Mouse (Mus musculus) hindbrain, embryonic 15.5 days (tissue): Measurements from ENCODE around the gene Ggt7. TPM values are rescaled to one million over a fixed set of nuclear protein-coding genes. Genes with fewer than 3 reads are reported as not detected.

Experiments
- ATAC-seq: fragments of 200-750 bp; cut with Nextera tagmentation; 2 replicates; pipeline ENCODE4 v1.8.0; 2017; ENCODE audit warnings: low read depth, moderate number of reproducible peaks, moderate TSS enrichment; ENCODE audit not compliant: low FRiP score
- H3K27ac ChIP-seq: fragments of 300-500 bp; sonication (generic); replicated peaks from 2 replicates; pipeline ENCODE4 v1.5.1; 2015; ENCODE audit warnings: mild to moderate bottlenecking, inconsistent platforms
- H3K27me3 ChIP-seq: fragments of 300-500 bp; sonication (generic); 2 replicates; pipeline ENCODE4 v1.6.1; 2015; ENCODE audit warnings: control low read depth, inconsistent platforms
- H3K36me3 ChIP-seq: fragments of 300-500 bp; sonication (generic); 2 replicates; pipeline ENCODE4 v1.6.1; 2015; ENCODE audit warnings: control low read depth, inconsistent platforms
- H3K4me1 ChIP-seq: fragments of 300-500 bp; sonication (generic); replicated peaks from 2 replicates; pipeline ENCODE4 v1.6.1; 2015; ENCODE audit warnings: control low read depth, inconsistent platforms
- H3K4me2 ChIP-seq: fragments of 300-500 bp; sonication (generic); 2 replicates; pipeline ENCODE4 v1.6.1; 2015; ENCODE audit warnings: moderate library complexity, mild to moderate bottlenecking, inconsistent platforms
- H3K4me3 ChIP-seq: fragments of 300-500 bp; sonication (generic); 2 replicates; pipeline ENCODE4 v1.5.1; 2015; ENCODE audit warnings: mild to moderate bottlenecking, inconsistent platforms
- H3K9ac ChIP-seq: fragments of 300-500 bp; sonication (generic); 2 replicates; pipeline ENCODE4 v1.6.1; 2015; ENCODE audit warnings: inconsistent platforms
- H3K9me3 ChIP-seq: fragments of 300-500 bp; sonication (generic); 2 replicates; pipeline ENCODE4 v1.6.1; 2016; ENCODE audit warnings: control low read depth, inconsistent platforms
- WGBS: fragments of 180-500 bp; shearing (Covaris S2); methylation state at CpG from one replicate; pipeline ENCODE4 v1.1.7; 2015; 5-methylcytosine and 5-hydroxymethylcytosine counted together
- polyA plus RNA-seq: library from polyadenylated mRNA; unstranded; fragments of >200 nt; fragmentation: Nextera tagmentation; extraction: Ambion mirVana; gene quantifications from 2 replicates; pipeline ENCODE4 v1.2.1, GENCODE M21; 2015

Ggt7 gene
- polyA plus RNA-seq, 1 experiment from 2014 or later: 80.8 TPM

DNA sequence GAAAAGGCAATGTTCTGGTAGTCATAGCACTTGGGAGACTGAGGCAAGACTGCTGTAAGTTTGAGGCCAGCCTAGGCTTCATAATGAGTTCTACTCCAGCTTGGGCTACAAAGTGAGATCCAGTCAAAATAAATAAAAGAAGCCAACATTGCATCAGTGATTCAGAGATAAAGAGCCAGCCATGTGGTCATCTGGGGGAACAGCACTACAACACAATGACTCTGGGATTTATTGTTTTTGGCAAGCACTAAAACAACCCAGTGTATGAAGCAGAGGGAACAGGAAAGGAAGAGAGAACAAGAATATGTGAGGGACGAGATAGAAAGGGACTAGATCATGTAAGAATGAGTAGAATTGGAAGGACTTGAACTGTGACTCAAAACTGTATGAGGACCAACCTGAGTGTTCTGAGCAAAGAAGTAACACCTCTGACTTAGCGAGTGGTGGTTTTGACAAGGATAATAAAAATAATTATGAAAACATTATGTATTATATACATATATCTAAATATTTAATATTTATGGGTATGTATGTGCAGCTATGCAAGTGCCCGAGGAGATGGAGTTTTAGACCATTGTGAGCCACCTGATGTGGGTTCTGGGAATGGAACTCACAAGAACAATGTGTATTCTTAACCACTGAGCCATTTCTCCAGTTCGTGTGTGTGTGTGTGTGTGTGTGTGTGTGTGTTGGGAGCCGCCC lies 19.9 kb upstream of the Ggt7 start:
- Histone ChIP-seq H3K9ac (no peak overlapping the region), H3K4me2 (no peak overlapping the region), H3K4me1 (no peaks in the 10 kb centered on the region), H3K36me3 (no peaks in the 10 kb centered on the region), H3K27me3 (no peaks in the 10 kb centered on the region), H3K27ac (no peak overlapping the region), H3K4me3 (no peak overlapping the region), H3K9me3 (no peaks in the 10 kb centered on the region)
- no peak for ATAC-seq
- 77% methylated on average over 5 of the region's 5 CpGs for WGBS

DNA sequence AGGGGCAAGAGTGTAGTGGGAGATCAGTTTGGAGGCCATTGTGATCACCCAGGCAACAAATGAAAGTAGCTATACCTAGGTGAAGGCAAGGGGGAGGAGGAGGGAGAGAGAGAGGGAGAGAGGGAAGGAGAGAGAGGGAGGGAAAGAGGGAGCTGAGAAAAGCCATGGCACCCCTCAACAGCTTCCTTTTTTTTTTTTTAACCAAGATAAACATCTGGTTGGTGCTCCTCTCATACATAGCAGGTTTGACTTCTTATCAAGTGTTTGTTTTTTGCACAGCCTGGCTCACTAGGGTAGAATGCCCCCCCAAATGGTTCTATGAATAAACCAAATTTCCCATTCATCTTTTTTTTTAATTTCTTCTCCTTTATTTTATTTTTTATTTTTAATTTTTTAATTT lies 18.3 kb upstream of the Ggt7 start:
- H3K27ac ChIP-seq: no peak overlapping the region
- H3K4me1 ChIP-seq: no peaks in the 10 kb centered on the region
- no peak overlapping the region for H3K4me3 ChIP-seq
- no peaks in the 10 kb centered on the region for H3K36me3 ChIP-seq
- ATAC-seq: no peak
- no peaks in the 10 kb centered on the region for H3K9me3 ChIP-seq
- H3K9ac ChIP-seq: no peak overlapping the region
- no peaks in the 10 kb centered on the region for H3K27me3 ChIP-seq
- no peak overlapping the region for H3K4me2 ChIP-seq

DNA sequence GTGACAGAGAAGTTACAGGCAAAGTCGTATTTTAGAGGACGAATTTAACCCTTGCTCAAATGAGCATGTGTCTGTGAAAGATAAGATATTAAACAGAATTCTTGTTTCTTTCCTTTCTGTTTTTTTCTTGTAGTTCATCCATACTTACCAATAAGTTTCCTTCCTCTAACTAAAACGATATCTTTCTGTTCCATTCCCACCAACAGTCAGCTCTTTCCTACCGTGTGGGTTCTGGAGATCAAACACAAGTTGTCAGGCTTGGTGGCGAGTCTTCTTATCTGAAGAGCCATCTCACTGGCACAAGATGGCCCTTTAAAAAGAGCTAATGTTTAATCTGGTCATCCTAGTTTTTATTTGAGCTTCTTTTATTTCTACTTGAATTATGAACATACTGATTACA lies 9.3 kb upstream of the Ggt7 start:
- no peaks in the 10 kb centered on the region for H3K27me3 ChIP-seq
- H3K27ac ChIP-seq: no peak overlapping the region
- H3K4me1 ChIP-seq: no peaks in the 10 kb centered on the region
- no peak overlapping the region for H3K9ac ChIP-seq
- H3K36me3 ChIP-seq: 0 out of 2 replicates have a peak, but pooled peaks cover 5% of the 10 kb centered on the region
- no peak overlapping the region for H3K4me3 ChIP-seq
- no peak overlapping the region for H3K4me2 ChIP-seq
- no peak for ATAC-seq
- H3K9me3 ChIP-seq: no peaks in the 10 kb centered on the region
- WGBS: 85% methylated on average over 5 of the region's 5 CpGs

DNA sequence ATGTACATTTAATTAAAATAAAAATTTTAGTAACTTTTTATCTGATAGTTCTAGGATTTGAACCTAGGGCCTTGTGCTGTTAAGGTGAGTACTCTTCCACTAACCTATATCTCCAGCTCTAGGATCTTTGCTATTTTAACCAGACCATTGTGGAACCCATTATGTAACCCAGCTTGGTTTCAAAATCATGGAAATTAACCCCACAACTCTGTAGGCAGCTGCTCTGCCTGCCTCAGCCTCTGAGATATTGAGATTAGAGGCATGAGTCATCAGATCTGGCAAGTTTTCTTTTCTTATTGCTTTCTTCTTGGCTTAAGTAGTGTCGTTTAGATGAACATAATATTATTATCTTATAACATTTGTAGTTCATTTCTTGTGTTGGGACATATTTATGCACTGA lies 6.3 kb upstream of the Ggt7 start:
- no peak for ATAC-seq
- Histone ChIP-seq H3K27me3 (no peaks in the 10 kb centered on the region), H3K36me3 (0 out of 2 replicates have a peak, but pooled peaks cover 5% of the 10 kb centered on the region), H3K4me1 (no peaks in the 10 kb centered on the region), H3K27ac (no peak overlapping the region), H3K9me3 (no peaks in the 10 kb centered on the region), H3K9ac (no peak overlapping the region), H3K4me3 (no peak overlapping the region), H3K4me2 (no peak overlapping the region)
- WGBS: 83% methylated on average over 1 of the region's 1 CpGs

DNA sequence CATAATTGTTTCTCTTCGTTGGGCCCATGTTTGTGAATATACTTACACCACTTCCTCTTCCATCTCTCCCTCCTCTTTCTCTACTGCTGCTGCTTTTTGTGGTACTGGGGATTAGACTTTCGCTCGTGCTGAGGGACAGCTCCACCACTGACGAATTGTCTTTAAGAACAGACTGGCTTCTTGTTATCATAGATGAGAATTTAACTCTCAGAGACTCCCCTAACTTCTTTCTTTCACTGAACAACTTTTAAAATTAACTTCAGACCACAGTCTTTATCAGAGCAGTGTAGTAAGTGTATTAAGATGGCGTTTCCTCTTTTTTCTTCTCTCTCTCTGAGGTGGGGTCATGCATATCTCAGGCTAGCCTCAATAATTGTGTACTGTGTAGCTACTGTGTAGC lies 5.7 kb upstream of the Ggt7 start:
- H3K9me3 ChIP-seq: no peaks in the 10 kb centered on the region
- H3K27me3 ChIP-seq: no peaks in the 10 kb centered on the region
- peaks cover 4% of the 10 kb centered on the region for H3K4me1 ChIP-seq
- no peak for ATAC-seq
- 64% methylated on average over 5 of the region's 5 CpGs for WGBS
- no peak overlapping the region for H3K9ac ChIP-seq
- no peak overlapping the region for H3K4me2 ChIP-seq
- 0 out of 2 replicates have a peak, but pooled peaks cover 5% of the 10 kb centered on the region for H3K36me3 ChIP-seq
- no peak overlapping the region for H3K4me3 ChIP-seq
- H3K27ac ChIP-seq: no peak overlapping the region

DNA sequence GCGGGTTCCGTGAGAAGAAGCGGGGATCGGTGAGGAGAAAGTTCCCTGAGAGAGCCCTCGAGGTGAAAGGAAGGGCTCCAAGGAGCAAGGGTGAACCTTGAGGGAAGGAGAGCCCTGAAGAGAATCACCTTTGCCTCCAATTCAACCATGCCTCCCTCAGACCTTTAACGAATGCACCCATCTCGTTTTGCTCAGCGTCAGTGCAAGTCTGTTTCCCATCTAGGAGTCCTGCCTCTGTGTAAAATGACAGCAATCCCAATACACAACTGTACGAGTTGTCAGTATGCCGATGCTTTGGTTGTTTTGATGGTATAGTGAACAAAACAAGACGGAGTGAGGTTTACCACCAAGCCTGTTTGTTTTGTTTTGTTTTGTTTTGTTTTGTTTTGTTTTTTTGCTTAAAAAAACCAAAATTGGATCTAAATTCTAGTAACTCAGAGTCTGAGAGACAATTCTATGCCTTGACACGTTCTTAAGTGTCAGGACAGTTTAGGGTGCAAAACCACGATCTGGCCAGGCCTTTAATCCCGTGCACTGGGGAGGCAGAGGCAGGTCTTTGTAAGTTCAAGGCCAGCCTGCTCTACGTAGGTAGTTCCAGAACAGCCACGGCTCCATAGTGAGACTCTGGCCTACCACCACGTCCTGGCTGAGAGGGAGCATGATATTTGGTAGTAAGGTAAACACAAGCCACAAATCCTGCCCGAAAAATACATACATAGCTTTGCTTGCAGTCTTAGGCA lies 664 bp upstream of the Ggt7 start:
- Histone ChIP-seq H3K9ac (peak overlapping the region; percentile 72), H3K4me1 (peaks cover 26% of the 10 kb centered on the region), H3K9me3 (no peaks in the 10 kb centered on the region), H3K27ac (peak overlapping the region; percentile 86; the same call in 1 of the 2 replicates), H3K27me3 (no peaks in the 10 kb centered on the region), H3K4me2 (peak overlapping the region; percentile 81), H3K4me3 (peak overlapping the region; percentile 90), H3K36me3 (no peaks in the 10 kb centered on the region)
- ATAC-seq: no peak
- WGBS: 26% methylated on average over 18 of the region's 18 CpGs

DNA sequence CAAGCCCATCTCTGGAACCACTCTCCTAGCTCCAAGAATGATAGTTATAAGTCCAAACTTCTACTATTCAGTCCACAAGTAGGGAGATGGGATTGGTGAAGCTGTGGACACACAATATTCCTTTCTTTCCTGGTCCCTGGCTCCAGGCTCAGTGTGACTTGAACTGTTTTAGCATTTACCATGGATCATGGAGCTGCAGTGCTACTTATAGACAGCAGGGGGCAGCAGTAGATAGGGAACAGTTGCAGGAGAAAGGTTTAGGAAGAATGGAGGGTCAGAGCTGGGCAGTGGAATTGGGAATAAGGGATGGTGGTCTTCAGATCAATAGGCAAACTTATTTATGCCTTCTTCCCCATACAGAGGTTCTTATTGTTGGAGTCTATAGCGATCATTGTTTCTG lies 2.1 kb downstream of the Ggt7 start:
- Histone ChIP-seq H3K9ac (no peak overlapping the region), H3K36me3 (no peaks in the 10 kb centered on the region), H3K27ac (no peak overlapping the region), H3K9me3 (no peaks in the 10 kb centered on the region), H3K4me2 (no peak overlapping the region), H3K27me3 (no peaks in the 10 kb centered on the region), H3K4me3 (no peak overlapping the region), H3K4me1 (peaks cover 42% of the 10 kb centered on the region)
- no peak for ATAC-seq
- 9% methylated on average over 1 of the region's 1 CpGs for WGBS

DNA sequence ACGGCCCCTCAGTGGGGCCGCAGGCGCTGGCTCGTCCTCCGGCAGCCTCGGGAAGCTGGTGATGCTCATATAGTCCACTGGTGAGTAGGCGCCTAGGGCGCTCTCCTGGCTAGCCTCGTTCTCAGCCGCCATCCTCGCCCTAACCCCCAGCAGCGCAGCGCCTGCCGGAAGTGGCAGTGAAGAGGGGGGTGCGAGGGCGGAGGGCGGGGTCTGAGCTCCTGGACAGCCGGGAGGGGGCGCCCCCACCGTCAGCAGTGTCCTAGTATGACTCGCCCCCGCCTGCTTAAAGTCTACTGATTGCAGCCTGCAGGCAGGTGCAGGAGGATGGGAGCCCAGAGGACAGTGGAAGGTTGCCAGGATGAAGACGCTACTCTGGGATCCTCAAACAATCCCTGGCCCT lies 3.4 kb downstream of the Ggt7 start:
- 2% methylated on average over 23 of the region's 23 CpGs for WGBS
- peak overlapping the region; percentile 81 for H3K4me2 ChIP-seq
- H3K4me1 ChIP-seq: peaks cover 42% of the 10 kb centered on the region
- peak overlapping the region; percentile 84 for H3K4me3 ChIP-seq
- no peaks in the 10 kb centered on the region for H3K36me3 ChIP-seq
- ATAC-seq: peak; percentile 50
- no peaks in the 10 kb centered on the region for H3K9me3 ChIP-seq
- peak overlapping the region; percentile 97 for H3K9ac ChIP-seq
- H3K27me3 ChIP-seq: no peaks in the 10 kb centered on the region
- peak overlapping the region; percentile 86 for H3K27ac ChIP-seq

DNA sequence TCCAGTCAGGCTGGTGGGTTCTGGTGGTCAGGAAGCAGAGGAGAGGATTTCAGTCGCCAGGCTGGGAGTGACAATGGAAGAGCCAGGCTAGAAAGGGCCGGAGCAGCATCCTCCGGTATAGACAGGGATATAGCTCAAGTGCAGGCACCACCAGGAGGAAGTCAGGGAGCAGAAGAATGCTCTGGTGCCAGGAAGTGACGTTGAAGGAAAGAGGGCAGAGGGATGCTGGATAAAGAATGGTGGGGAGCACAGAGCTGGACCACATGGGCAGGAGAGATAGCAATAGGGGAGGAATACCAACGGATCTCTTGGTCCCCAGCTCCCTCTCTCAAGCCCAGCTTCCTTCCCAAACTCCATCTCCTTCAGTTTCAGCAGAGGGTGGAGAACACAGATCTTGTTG lies 4.5 kb downstream of the Ggt7 start:
- 57% methylated on average over 5 of the region's 5 CpGs for WGBS
- H3K9ac ChIP-seq: peak overlapping the region; percentile 97

DNA sequence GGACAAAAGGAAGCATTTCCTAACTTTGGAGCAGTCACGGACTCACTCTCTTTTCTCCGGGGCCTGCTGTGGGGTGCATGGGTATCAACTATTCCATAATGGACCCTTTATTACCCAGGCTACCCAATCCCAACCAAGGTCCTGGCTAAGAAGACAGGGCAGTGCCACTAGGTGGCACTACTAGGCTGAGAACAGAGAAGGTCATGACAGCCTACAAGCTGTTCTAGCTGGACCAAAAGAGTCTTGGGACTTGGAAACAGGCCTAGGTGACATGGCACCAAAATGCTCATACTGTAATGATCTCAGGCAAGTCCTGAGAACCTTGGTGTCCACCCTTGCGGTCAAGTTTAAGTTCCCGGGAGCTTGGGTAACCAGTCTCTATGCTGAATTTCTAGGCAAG lies 5.6 kb downstream of the Ggt7 start:
- ATAC-seq: no peak
- no peaks in the 10 kb centered on the region for H3K9me3 ChIP-seq

More for the DNA sequence above, 4.5 kb downstream of the Ggt7 start:
- Histone ChIP-seq H3K4me1 (peaks cover 37% of the 10 kb centered on the region), H3K9me3 (no peaks in the 10 kb centered on the region), H3K36me3 (no peaks in the 10 kb centered on the region), H3K4me3 (peak overlapping the region; percentile 84), H3K4me2 (peak overlapping the region; percentile 81), H3K27ac (peak overlapping the region; percentile 86), H3K27me3 (no peaks in the 10 kb centered on the region)
- ATAC-seq: no peak

DNA sequence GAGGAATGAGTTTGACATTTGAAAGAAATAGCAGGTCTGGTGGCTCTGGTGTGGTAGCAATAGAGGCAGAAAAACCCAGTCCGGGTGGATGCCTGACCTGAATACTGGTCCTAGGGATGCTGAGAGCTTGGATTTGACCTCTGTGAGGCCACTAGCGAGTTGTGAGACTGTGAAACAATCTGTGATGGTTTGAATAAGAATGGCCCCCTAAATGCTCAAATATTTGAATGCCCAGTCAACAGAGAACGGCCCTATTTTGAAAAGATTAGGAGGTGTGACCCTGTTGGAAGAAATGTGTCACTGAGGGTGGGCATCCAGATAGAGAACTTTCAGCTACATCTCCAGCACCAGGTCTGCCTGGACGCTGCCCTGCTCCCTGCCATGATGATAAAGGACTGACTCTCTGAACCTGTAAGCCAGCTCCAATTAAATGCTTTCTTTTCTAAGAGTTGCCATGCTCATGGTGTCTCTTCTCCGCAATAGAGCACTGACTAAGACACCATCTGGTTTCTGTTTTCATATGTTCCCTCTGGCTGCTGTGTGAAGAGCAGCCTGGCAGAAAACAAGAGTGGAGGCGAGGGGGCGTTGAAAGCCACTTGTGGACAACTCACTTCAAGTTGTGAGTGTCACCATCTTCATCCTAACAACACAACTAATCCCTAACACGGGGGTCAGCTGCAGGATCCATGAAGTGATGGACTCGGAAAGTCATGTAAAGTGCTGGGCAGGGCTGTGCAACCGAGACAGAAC lies 10.1 kb downstream of the Ggt7 start:
- Histone ChIP-seq H3K27ac (no peak overlapping the region), H3K9me3 (no peaks in the 10 kb centered on the region), H3K36me3 (peaks cover 5% of the 10 kb centered on the region; the same call in 1 of the 2 replicates), H3K9ac (no peak overlapping the region), H3K4me2 (no peak overlapping the region), H3K4me3 (no peak overlapping the region), H3K27me3 (no peaks in the 10 kb centered on the region), H3K4me1 (peaks cover 8% of the 10 kb centered on the region)
- ATAC-seq: no peak
- WGBS: 83% methylated on average over 10 of the region's 10 CpGs

More for the DNA sequence above, 5.6 kb downstream of the Ggt7 start:
- 60% methylated on average over 4 of the region's 4 CpGs for WGBS
- Histone ChIP-seq H3K9ac (no peak overlapping the region), H3K4me1 (peaks cover 35% of the 10 kb centered on the region), H3K27me3 (no peaks in the 10 kb centered on the region), H3K4me2 (peak overlapping the region; percentile 81), H3K27ac (no peak overlapping the region), H3K36me3 (no peaks in the 10 kb centered on the region; the same call in 1 of the 2 replicates), H3K4me3 (no peak overlapping the region)

DNA sequence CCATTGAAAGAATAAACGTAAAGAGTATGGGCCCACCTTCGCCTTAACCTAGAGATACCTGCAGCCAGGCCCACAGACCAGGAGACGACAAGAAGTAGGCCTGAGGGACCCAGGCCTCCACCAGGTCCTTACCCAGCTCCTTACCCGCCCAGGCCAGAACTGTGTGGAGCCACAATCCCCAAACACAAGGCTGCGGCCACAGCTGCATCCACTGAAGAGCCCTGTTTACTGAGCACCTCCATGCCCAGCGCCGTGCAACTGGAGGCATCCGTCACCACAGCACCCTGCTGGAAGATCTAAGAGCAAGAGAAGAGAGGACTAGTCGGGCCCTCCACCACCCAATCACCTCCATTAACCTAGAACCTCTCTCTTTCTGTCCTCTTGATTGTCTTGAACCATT lies 12.2 kb downstream of the Ggt7 start:
- no peak overlapping the region for H3K27ac ChIP-seq
- no peaks in the 10 kb centered on the region for H3K9me3 ChIP-seq
- peaks cover 17% of the 10 kb centered on the region for H3K36me3 ChIP-seq
- no peak overlapping the region for H3K4me2 ChIP-seq
- H3K9ac ChIP-seq: no peak overlapping the region
- no peaks in the 10 kb centered on the region for H3K4me1 ChIP-seq
- no peak overlapping the region for H3K4me3 ChIP-seq
- ATAC-seq: no peak
- WGBS: 94% methylated on average over 9 of the region's 9 CpGs
- H3K27me3 ChIP-seq: no peaks in the 10 kb centered on the region
